Comparison of ENCODE assay signal across 9 mouse cellular contexts in genomic region chr17:32951441-32951840, GRCm38 (mm10). TPM values are rescaled to one million over a fixed set of nuclear protein-coding genes. Genes with fewer than 3 reads are reported as not detected.
DNase-seq lines count a peak whose midpoint lies in the region; ATAC-seq and TF ChIP-seq lines count a peak whose summit lies in the region.
"Had no signal": no experiment of that assay in that cellular context is flagged by ENCODE, and none has a peak within 500 bp of the region (broad histone marks: within the 10 kb centered on the region; RNA-seq: fewer than 3 reads in every experiment).

No protein-coding gene starts in this region.

- H3K36me3 ChIP-seq in kidney, embryonic 16.5 days (ENCODE audit: insufficient read depth, low read length): no peaks in the 10 kb centered on the region
- no peaks in the 10 kb centered on the region for H3K36me3 ChIP-seq in intestine, postnatal 0 days (ENCODE audit: control insufficient read depth, insufficient read depth)
- no peaks in the 10 kb centered on the region for H3K36me3 ChIP-seq in neural tube, embryonic 11.5 days (ENCODE audit: control insufficient read depth, insufficient read depth, low read length)
- no peaks in the 10 kb centered on the region for H3K36me3 ChIP-seq in stomach, postnatal 0 days (ENCODE audit: control insufficient read depth, insufficient read depth, low read length)
- H3K36me3 ChIP-seq: embryonic facial prominence, embryonic 15.5 days had no signal

- H3K27me3 ChIP-seq in kidney, embryonic 16.5 days (ENCODE audit: insufficient read depth, low read length): no peaks in the 10 kb centered on the region
- H3K27me3 ChIP-seq in intestine, postnatal 0 days (replicated peaks; ENCODE audit: control insufficient read depth, insufficient read depth, low read length): no peaks in the 10 kb centered on the region
- no peaks in the 10 kb centered on the region for H3K27me3 ChIP-seq in neural tube, embryonic 11.5 days (ENCODE audit: control insufficient read depth, insufficient read depth, low read length)
- H3K27me3 ChIP-seq in stomach, postnatal 0 days (ENCODE audit: control insufficient read depth, insufficient read depth, low read length): no peaks in the 10 kb centered on the region
- H3K27me3 ChIP-seq: embryonic facial prominence, embryonic 15.5 days had no signal

- H3K4me1 ChIP-seq in kidney, embryonic 16.5 days (ENCODE audit: insufficient read depth, low read length): peaks cover 12% of the 10 kb centered on the region
- peaks cover 3% of the 10 kb centered on the region; the same call in 1 of the 2 replicates for H3K4me1 ChIP-seq in intestine, postnatal 0 days (replicated peaks; ENCODE audit: control insufficient read depth, insufficient read depth, low read length)
- H3K4me1 ChIP-seq in neural tube, embryonic 11.5 days (ENCODE audit: control insufficient read depth, insufficient read depth, low read length): no peaks in the 10 kb centered on the region
- peaks cover 4% of the 10 kb centered on the region for H3K4me1 ChIP-seq in stomach, postnatal 0 days (replicated peaks; ENCODE audit: control insufficient read depth, insufficient read depth)

- no peak overlapping the region for H3K9ac ChIP-seq in kidney, embryonic 16.5 days (replicated peaks; ENCODE audit: low read length)
- H3K9ac ChIP-seq in intestine, postnatal 0 days (ENCODE audit: low read depth, low read length): no peak overlapping the region
- no peak overlapping the region for H3K9ac ChIP-seq in neural tube, embryonic 11.5 days (ENCODE audit: low read length)
- H3K9ac ChIP-seq in stomach, postnatal 0 days (ENCODE audit: low read length): no peak overlapping the region
- H3K9ac ChIP-seq: embryonic facial prominence, embryonic 15.5 days had no signal

- peak; percentile 94 for TF ChIP-seq CTCF in intestine, postnatal 0 days (IDR thresholded peaks at IDR 0.05; ENCODE audit: low read depth)
- peak; percentile 90 for TF ChIP-seq CTCF in stomach, postnatal 0 days (IDR thresholded peaks at IDR 0.05; ENCODE audit: low read depth)

- 37% methylated on average over 16 of the region's 16 CpGs for WGBS in kidney, embryonic 16.5 days
- WGBS in intestine, postnatal 0 days: 25% methylated on average over 16 of the region's 16 CpGs
- 30% methylated on average over 16 of the region's 16 CpGs for WGBS in neural tube, embryonic 11.5 days
- 28% methylated on average over 16 of the region's 16 CpGs for WGBS in stomach, postnatal 0 days

- H3K9me3 ChIP-seq in kidney, embryonic 16.5 days (ENCODE audit: low read length): no peaks in the 10 kb centered on the region
- H3K9me3 ChIP-seq in intestine, postnatal 0 days (ENCODE audit: control insufficient read depth): no peaks in the 10 kb centered on the region
- H3K9me3 ChIP-seq in neural tube, embryonic 11.5 days (ENCODE audit: control insufficient read depth, low read length): no peaks in the 10 kb centered on the region
- no peaks in the 10 kb centered on the region for H3K9me3 ChIP-seq in stomach, postnatal 0 days (ENCODE audit: control insufficient read depth, low read length)
- H3K9me3 ChIP-seq: embryonic facial prominence, embryonic 15.5 days had no signal

- ATAC-seq in kidney, embryonic 16.5 days (ENCODE audit: low FRiP score, low TSS enrichment): no peak
- no peak for ATAC-seq in intestine, postnatal 0 days
- ATAC-seq in neural tube, embryonic 11.5 days (ENCODE audit: insufficient read depth, low FRiP score, low TSS enrichment): no peak
- ATAC-seq in stomach, postnatal 0 days (ENCODE audit: low FRiP score, low TSS enrichment): no peak

- H3K4me3 ChIP-seq in kidney, embryonic 16.5 days (ENCODE audit: low read length): no peak overlapping the region
- H3K4me3 ChIP-seq in intestine, postnatal 0 days (ENCODE audit: low read depth, low read length): no peak overlapping the region
- no peak overlapping the region for H3K4me3 ChIP-seq in neural tube, embryonic 11.5 days (ENCODE audit: low read depth, low read length)
- H3K4me3 ChIP-seq in stomach, postnatal 0 days (ENCODE audit: low read depth, low read length): no peak overlapping the region
- H3K4me3 ChIP-seq: embryonic facial prominence, embryonic 15.5 days had no signal

- H3K27ac ChIP-seq in kidney, embryonic 16.5 days (ENCODE audit: low read length): no peak overlapping the region
- no peak overlapping the region for H3K27ac ChIP-seq in intestine, postnatal 0 days (ENCODE audit: low read depth, low read length)
- H3K27ac ChIP-seq in neural tube, embryonic 11.5 days (ENCODE audit: low read depth, low read length): no peak overlapping the region
- H3K27ac ChIP-seq in stomach, postnatal 0 days (replicated peaks): no peak overlapping the region
- H3K27ac ChIP-seq: embryonic facial prominence, embryonic 15.5 days had no signal

- peak; percentile 57 for DNase-seq in kidney, adult 11 months
- peak; percentile 56 for DNase-seq in c-Kit-positive CD71-negative TER-119-negative erythroid progenitor cells, embryonic 14.5 days (ENCODE audit: low read depth)
- peak; percentile 53 for DNase-seq in forelimb bud, embryonic 11.5 days (ENCODE audit: low read depth, low spot score)
- DNase-seq in left cerebral cortex, postnatal 4 days: peak; percentile 85
- DNase-seq in neural tube, embryonic 11.5 days (ENCODE audit: low spot score): peak; percentile 74
- peak; percentile 83 for DNase-seq in stomach, postnatal 0 days (ENCODE audit: low spot score)

- no peak for TF ChIP-seq EP300 in stomach, postnatal 0 days (optimal IDR thresholded peaks at IDR 0.05)

- no peak overlapping the region for H3K4me2 ChIP-seq in kidney, embryonic 16.5 days (replicated peaks; ENCODE audit: low read depth, low read length)
- H3K4me2 ChIP-seq in intestine, postnatal 0 days (replicated peaks; ENCODE audit: low read depth): no peak overlapping the region
- no peak overlapping the region for H3K4me2 ChIP-seq in neural tube, embryonic 11.5 days (ENCODE audit: low read depth)
- H3K4me2 ChIP-seq in stomach, postnatal 0 days (replicated peaks; ENCODE audit: low read depth): no peak overlapping the region
- H3K4me2 ChIP-seq: embryonic facial prominence, embryonic 15.5 days had no signal

- intact Hi-C loops in left cerebral cortex, postnatal 4 days (cut with DNase I): no loop called here

RNA-seq across cellular contexts. Expression of gene Cyp4f13, which starts 4.2 kb away (rescaled TPM):
- 16.3 and 18.3 TPM in 2 replicates for polyA plus RNA-seq in kidney, embryonic 16.5 days (2015; fragmentation: Nextera tagmentation; extraction: Ambion mirVana)
- 61.8 and 62.9 TPM in 2 replicates for polyA plus RNA-seq in intestine, postnatal 0 days (2015; fragmentation: Nextera tagmentation; extraction: Ambion mirVana)
- total RNA-seq in left cerebral cortex, postnatal 4 days (2021): 10 to 100 TPM in 1 of 2 experiments, 1 to 10 TPM in 1; 5.8 to 10.2 TPM
- polyA plus RNA-seq in neural tube, embryonic 11.5 days (2014; fragmentation: Nextera tagmentation; extraction: Ambion mirVana): 2.6 and 3.0 TPM in 2 replicates
- polyA plus RNA-seq in stomach, postnatal 0 days (2015; fragmentation: Nextera tagmentation; extraction: Ambion mirVana): 15.5 and 19.2 TPM in 2 replicates

RNA-seq across cellular contexts. Expression of gene Zfp472, which starts 14.2 kb away (rescaled TPM):
- polyA plus RNA-seq in kidney, embryonic 16.5 days (2015; fragmentation: Nextera tagmentation; extraction: Ambion mirVana): 11.4 TPM in 2 replicates
- polyA plus RNA-seq in intestine, postnatal 0 days (2015; fragmentation: Nextera tagmentation; extraction: Ambion mirVana): 4.9 and 5.3 TPM in 2 replicates
- 1 to 10 TPM; 5.7 to 5.9 TPM for total RNA-seq in left cerebral cortex, postnatal 4 days (2021)
- 13.1 and 13.7 TPM in 2 replicates for polyA plus RNA-seq in neural tube, embryonic 11.5 days (2014; fragmentation: Nextera tagmentation; extraction: Ambion mirVana)
- 5.6 and 6.4 TPM in 2 replicates for polyA plus RNA-seq in stomach, postnatal 0 days (2015; fragmentation: Nextera tagmentation; extraction: Ambion mirVana)

RNA-seq across cellular contexts. Expression of gene Cyp4f14, which starts 34.3 kb away (rescaled TPM):
- not detected in 2 replicates for polyA plus RNA-seq in kidney, embryonic 16.5 days (2015; fragmentation: Nextera tagmentation; extraction: Ambion mirVana)
- 1.7 and 1.9 TPM in 2 replicates for polyA plus RNA-seq in intestine, postnatal 0 days (2015; fragmentation: Nextera tagmentation; extraction: Ambion mirVana)
- under 1 TPM in 1 of 2 experiments, not detected in 1; 0.95 TPM for total RNA-seq in left cerebral cortex, postnatal 4 days (2021)
- polyA plus RNA-seq in neural tube, embryonic 11.5 days (2014; fragmentation: Nextera tagmentation; extraction: Ambion mirVana): not detected in 2 replicates
- not detected in 2 replicates for polyA plus RNA-seq in stomach, postnatal 0 days (2015; fragmentation: Nextera tagmentation; extraction: Ambion mirVana)
- polyA plus RNA-seq: embryonic facial prominence, embryonic 15.5 days had no signal

RNA-seq across cellular contexts. Expression of gene Zfp952, which starts 41.5 kb away (rescaled TPM):
- polyA plus RNA-seq in kidney, embryonic 16.5 days (2015; fragmentation: Nextera tagmentation; extraction: Ambion mirVana): 12.2 and 12.3 TPM in 2 replicates
- polyA plus RNA-seq in intestine, postnatal 0 days (2015; fragmentation: Nextera tagmentation; extraction: Ambion mirVana): 4.7 and 4.9 TPM in 2 replicates
- 10 to 100 TPM; 17.1 to 19.2 TPM for total RNA-seq in left cerebral cortex, postnatal 4 days (2021)
- polyA plus RNA-seq in neural tube, embryonic 11.5 days (2014; fragmentation: Nextera tagmentation; extraction: Ambion mirVana): 16.8 and 18.6 TPM in 2 replicates
- polyA plus RNA-seq in stomach, postnatal 0 days (2015; fragmentation: Nextera tagmentation; extraction: Ambion mirVana): 4.6 TPM in 2 replicates

RNA-seq across cellular contexts. Expression of gene Zfp870, which starts 60.0 kb away (rescaled TPM):
- 6.4 and 8.3 TPM in 2 replicates for polyA plus RNA-seq in kidney, embryonic 16.5 days (2015; fragmentation: Nextera tagmentation; extraction: Ambion mirVana)
- 2.9 and 3.0 TPM in 2 replicates for polyA plus RNA-seq in intestine, postnatal 0 days (2015; fragmentation: Nextera tagmentation; extraction: Ambion mirVana)
- total RNA-seq in left cerebral cortex, postnatal 4 days (2021): 10 to 100 TPM in 1 of 2 experiments, 1 to 10 TPM in 1; 9.3 to 10.2 TPM
- 9.0 and 9.8 TPM in 2 replicates for polyA plus RNA-seq in neural tube, embryonic 11.5 days (2014; fragmentation: Nextera tagmentation; extraction: Ambion mirVana)
- polyA plus RNA-seq in stomach, postnatal 0 days (2015; fragmentation: Nextera tagmentation; extraction: Ambion mirVana): 2.6 and 2.7 TPM in 2 replicates
